In the genomic region with DNA sequence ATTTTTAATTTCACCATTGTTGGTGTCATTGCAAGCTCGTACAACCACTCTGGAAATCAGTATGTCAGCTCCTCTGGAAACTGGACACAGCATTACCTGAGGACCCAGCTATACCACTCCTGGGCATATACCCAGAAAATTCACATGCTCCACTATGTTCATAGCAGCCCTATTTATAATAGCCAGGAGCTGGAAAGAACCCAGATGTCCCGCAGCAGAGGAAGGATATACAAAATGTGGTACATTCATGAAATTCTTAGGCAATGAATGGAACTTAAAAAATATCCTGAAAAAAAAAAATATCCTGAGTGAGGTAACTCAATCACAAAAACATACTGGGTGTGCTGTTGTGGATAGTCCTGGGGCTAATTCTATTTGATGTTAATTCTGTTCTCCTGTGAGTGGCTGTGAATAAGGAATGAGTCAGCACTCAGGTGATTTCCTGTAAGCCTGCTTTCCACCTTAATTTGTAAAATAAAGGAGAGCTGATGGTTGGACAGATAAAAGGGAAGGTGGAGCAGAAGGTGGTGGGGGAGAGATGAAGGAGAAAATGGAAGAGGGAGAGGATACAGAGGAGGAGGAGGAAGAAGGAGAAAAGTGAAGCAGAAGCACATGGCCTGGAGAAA, we compare ENCODE assay signal across 12 mouse cellular contexts.
"Had no signal": no experiment of that assay in that cellular context is flagged by ENCODE, and none has a peak within 500 bp of the region (broad histone marks: within the 10 kb centered on the region; RNA-seq: fewer than 3 reads in every experiment).

No protein-coding gene starts in this region.

- DNase-seq: gastrocnemius, postnatal 10 days; gastrocnemius, postnatal 25 days; heart, adult 18-20 months; heart, postnatal 10 days; heart, postnatal 4 days; kidney, adult 2 months; kidney, adult 9 months; kidney, postnatal 14 days; kidney, postnatal 36 days; layer of hippocampus, adult 9-11 months; layer of hippocampus, postnatal 36 days; left cerebral cortex, postnatal 4 days had no signal
